Mouse (Mus musculus) kidney, postnatal 10 days (tissue): ENCODE measurements at regions not wholly inside any gene's neighbourhood (a gene's known extent, or its start where the extent isn't known, plus 50 kb on each side); places are given as distances from the start of the nearest gene placed in this dataset.

Experiments
- DNase-seq: peaks from one replicate; pipeline ENCODE4 v3.0.0; 2021; ENCODE audit warnings: mixed read lengths

GRCm38 (mm10) chr2:21129621-21130020 lies 75.5 kb downstream of the Enkur start:
- no peak for DNase-seq

- no peak for DNase-seq
These were observed 78.6 kb downstream of the Enkur start for GRCm38 (mm10) chr2:21126531-21126930.

GRCm38 (mm10) chr2:21122421-21122820 lies 82.7 kb downstream of the Enkur start:
- no peak for DNase-seq

GRCm38 (mm10) chr2:21121663-21122062 lies 83.5 kb downstream of the Enkur start:
- no peak for DNase-seq

- DNase-seq = no peak
These were observed 88.3 kb downstream of the Enkur start for GRCm38 (mm10) chr2:21116817-21117216.

- DNase-seq = peak; percentile 34
These were observed 93.6 kb downstream of the Enkur start for GRCm38 (mm10) chr2:21111527-21111926.

GRCm38 (mm10) chr2:21100248-21100808 lies 104.8 kb downstream of the Enkur start:
- DNase-seq = no peak

- DNase-seq = peak; percentile 53
These were observed 113.8 kb downstream of the Enkur start for GRCm38 (mm10) chr2:21091058-21091971.

GRCm38 (mm10) chr2:21085517-21085916 lies 116.8 kb upstream of the Arhgap21 start:
- no peak for DNase-seq

GRCm38 (mm10) chr2:21067292-21067850 lies 98.7 kb upstream of the Arhgap21 start:
- DNase-seq = no peak

GRCm38 (mm10) chr2:21060347-21060650 lies 91.6 kb upstream of the Arhgap21 start:
- no peak for DNase-seq

- no peak for DNase-seq
These were observed 91.1 kb upstream of the Arhgap21 start for GRCm38 (mm10) chr2:21059618-21060346.

GRCm38 (mm10) chr2:21058940-21059339 lies 90.3 kb upstream of the Arhgap21 start:
- DNase-seq = no peak

- DNase-seq = no peak
These were observed 87.9 kb upstream of the Arhgap21 start for GRCm38 (mm10) chr2:21056450-21057210.

- DNase-seq = no peak
These were observed 86.7 kb upstream of the Arhgap21 start for GRCm38 (mm10) chr2:21055416-21055815.

GRCm38 (mm10) chr2:21054325-21055082 lies 85.8 kb upstream of the Arhgap21 start:
- no peak for DNase-seq

GRCm38 (mm10) chr2:21053596-21053995 lies 84.9 kb upstream of the Arhgap21 start:
- DNase-seq = no peak

- no peak for DNase-seq
These were observed 80.3 kb upstream of the Arhgap21 start for GRCm38 (mm10) chr2:21048996-21049395.

- DNase-seq = no peak
These were observed 79.5 kb upstream of the Arhgap21 start for GRCm38 (mm10) chr2:21048226-21048625.

- DNase-seq = no peak
These were observed 77.9 kb upstream of the Arhgap21 start for GRCm38 (mm10) chr2:21046503-21047116.

- DNase-seq = no peak
These were observed 76.1 kb upstream of the Arhgap21 start for GRCm38 (mm10) chr2:21044781-21045180.
